Mouse (Mus musculus): Measurements from ENCODE around the gene Cd4. TPM values are rescaled to one million over a fixed set of nuclear protein-coding genes. Genes with fewer than 3 reads are reported as not detected.

Cd4 gene
- total and polyA plus RNA-seq, 3 experiments = 0.26 to 1.6 (median 0.34) TPM

DNA sequence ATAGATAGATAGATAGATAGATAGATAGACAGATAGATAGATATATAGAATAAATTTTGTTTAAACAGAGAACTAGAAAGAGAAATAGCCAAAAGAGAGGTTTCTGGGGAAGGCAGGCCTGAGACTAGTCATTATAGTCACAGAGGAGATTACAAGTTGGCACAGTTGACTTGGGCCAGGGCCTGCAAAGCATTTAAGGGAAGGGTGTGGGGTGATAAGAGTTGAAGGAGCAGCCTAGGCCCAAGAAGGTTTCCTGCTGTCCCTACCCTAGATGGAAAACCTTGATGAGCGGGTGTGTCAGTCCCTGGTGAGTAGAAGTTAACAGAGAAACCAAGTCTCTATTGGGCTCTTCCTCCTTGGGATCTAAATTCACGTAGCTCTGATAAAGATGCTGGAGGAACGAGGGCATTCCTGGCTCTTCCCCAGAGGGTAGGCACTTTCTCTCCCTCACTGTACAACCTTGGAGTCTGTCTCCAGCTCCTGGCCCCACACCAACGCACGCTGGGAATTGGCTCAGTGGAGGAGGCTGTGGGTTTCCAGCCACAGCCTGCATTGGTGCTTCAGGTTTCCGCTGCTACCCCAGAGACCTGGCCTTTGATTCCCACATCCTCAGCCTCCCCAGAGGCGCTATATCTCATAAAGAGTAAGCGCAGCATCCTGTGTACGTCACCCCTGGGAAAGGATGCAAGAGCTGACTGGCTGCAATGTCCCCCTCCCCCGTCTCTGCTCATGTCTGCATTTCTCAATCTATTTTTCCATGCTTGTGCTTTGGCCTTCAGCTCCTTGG lies 3.1 kb downstream of the Cd4 start:
- Histone ChIP-seq H3K4me1 (ENCODE audit: control insufficient read depth in 1 of 2, insufficient read depth in 2 of 2) (peaks cover 2 to 4% of the 10 kb centered on the region in 2 experiments; a peak in 3 of 4 replicates), H3K9ac (ENCODE audit: insufficient read depth, low read depth) (no peak overlapping the region), H3K9me3 (replicated peaks; ENCODE audit: low read length) (peaks cover 3% of the 10 kb centered on the region), H3K36me3 (replicated peaks in 1 of 2; ENCODE audit: control insufficient read depth in 1 of 2, insufficient read depth in 1 of 2, low read length in 1 of 2) (no peaks in the 10 kb centered on the region), H3K4me3 (replicated peaks in 1 of 3; ENCODE audit: low read depth in 2 of 3, low read length in 2 of 3, poor library complexity in 1 of 3) (no peak overlapping the region), H3K27me3 (replicated peaks) (no peaks in the 10 kb centered on the region), H3K79me2 (replicated peaks; ENCODE audit: control insufficient read depth, extremely low read depth, insufficient read depth, poor library complexity, severe bottlenecking) (no peaks in the 10 kb centered on the region), H3K27ac (ENCODE audit: insufficient read depth, low read depth) (no peak overlapping the region), H3K4me2 (ENCODE audit: insufficient read depth, low read depth, poor library complexity, severe bottlenecking) (no peak overlapping the region)
- TF ChIP-seq POLR2A (IDR thresholded peaks at IDR 0.05; ENCODE audit: low read depth, low read length) = no peak
- TF ChIP-seq ELF1 (IDR thresholded peaks at IDR 0.05; ENCODE audit: low read depth, low read length) = no peak
- no peak for TF ChIP-seq HCFC1 (IDR thresholded peaks at IDR 0.05; ENCODE audit: low read depth, low read length)
- no peak for TF ChIP-seq NRF1 (IDR thresholded peaks at IDR 0.05; ENCODE audit: low read depth, low read length)
- no peak for TF ChIP-seq MAX (IDR thresholded peaks at IDR 0.05; ENCODE audit: low read length)
- TF ChIP-seq EP300 (IDR thresholded peaks at IDR 0.05; ENCODE audit: low read length) = no peak
- no peak for TF ChIP-seq SMC3 (IDR thresholded peaks at IDR 0.05; ENCODE audit: low read depth, low read length)
- no peak for TF ChIP-seq POLR2AphosphoS2 (IDR thresholded peaks at IDR 0.05; ENCODE audit: low read depth, low read length)
- no peak for TF ChIP-seq JUND (conservative IDR thresholded peaks at IDR 0.05; ENCODE audit: low read depth, low read length)
- no peak for TF ChIP-seq SIN3A (IDR thresholded peaks at IDR 0.05; ENCODE audit: low read length)
- no peak for TF ChIP-seq ZKSCAN1 (IDR thresholded peaks at IDR 0.05; ENCODE audit: borderline replicate concordance, low read depth, low read length)
- dilution Hi-C loops (cut with MboI; ENCODE audit: extremely low pct_ligation_motif_present, extremely low pct_unique_long_range_greater_than_20kb, low sequenced_read_pairs) (no loop called here), in situ Hi-C loops (cut with MboI; ENCODE audit: low pct_ligation_motif_present, low pct_unique_long_range_greater_than_20kb, low sequenced_read_pairs) (no loop called here)
- no peak for DNase-seq (ENCODE audit: extremely low read depth)

DNA sequence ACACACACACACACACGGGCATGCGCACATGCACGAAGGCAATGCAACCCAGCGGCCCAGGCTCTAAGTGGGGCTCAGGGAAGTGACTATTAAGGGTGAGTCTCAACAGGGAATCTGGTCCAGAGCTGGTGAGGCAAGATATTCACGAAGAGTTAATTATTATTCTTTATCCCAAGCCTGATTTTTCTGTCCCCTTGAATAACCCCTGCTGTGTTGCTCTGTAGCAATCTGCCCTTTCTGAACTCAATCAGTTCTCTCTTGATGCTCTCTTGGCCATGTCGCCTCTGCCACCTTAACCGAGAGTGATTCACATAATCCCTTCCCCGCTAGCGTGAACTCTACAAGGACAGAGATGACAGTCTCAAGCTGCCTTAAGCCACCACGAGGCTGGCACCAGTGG lies 4.7 kb downstream of the Cd4 start:
- Histone ChIP-seq H3K27me3 (replicated peaks) (no peaks in the 10 kb centered on the region), H3K4me2 (ENCODE audit: insufficient read depth, low read depth, poor library complexity, severe bottlenecking) (no peak overlapping the region), H3K27ac (ENCODE audit: insufficient read depth, low read depth) (no peak overlapping the region), H3K79me2 (replicated peaks; ENCODE audit: control insufficient read depth, extremely low read depth, insufficient read depth, poor library complexity, severe bottlenecking) (no peaks in the 10 kb centered on the region), H3K36me3 (replicated peaks in 1 of 2; ENCODE audit: control insufficient read depth in 1 of 2, insufficient read depth in 1 of 2, low read length in 1 of 2) (no peaks in the 10 kb centered on the region), H3K9ac (ENCODE audit: insufficient read depth, low read depth) (no peak overlapping the region), H3K9me3 (replicated peaks; ENCODE audit: low read length) (no peaks in the 10 kb centered on the region), H3K4me1 (ENCODE audit: control insufficient read depth in 1 of 2, insufficient read depth in 2 of 2) (peaks cover 2 to 11% of the 10 kb centered on the region in 2 experiments; a peak in 2 of 4 replicates), H3K4me3 (replicated peaks in 1 of 3; ENCODE audit: low read depth in 2 of 3, low read length in 2 of 3, poor library complexity in 1 of 3) (no peak overlapping the region)
- TF ChIP-seq EP300 (IDR thresholded peaks at IDR 0.05; ENCODE audit: low read length) (no peak), IRF4 (IDR thresholded peaks at IDR 0.05; ENCODE audit: low read depth, low read length) (no peak), MAFK (IDR thresholded peaks at IDR 0.05; ENCODE audit: insufficient replicate concordance, low read length) (no peak), ETS1 (conservative IDR thresholded peaks at IDR 0.05; ENCODE audit: low read depth, low read length) (no peak), NELFE (IDR thresholded peaks at IDR 0.05; ENCODE audit: low read depth, low read length) (no peak), JUN (IDR thresholded peaks at IDR 0.05; ENCODE audit: insufficient read depth, low read depth, low read length) (no peak), RAD21 (IDR thresholded peaks at IDR 0.05; ENCODE audit: low read depth, low read length) (no peak)
- in situ Hi-C loops (cut with MboI; ENCODE audit: low pct_ligation_motif_present, low pct_unique_long_range_greater_than_20kb, low sequenced_read_pairs) = no loop called here
- dilution Hi-C loops (cut with MboI; ENCODE audit: extremely low pct_ligation_motif_present, extremely low pct_unique_long_range_greater_than_20kb, low sequenced_read_pairs) = no loop called here
- DNase-seq (ENCODE audit: extremely low read depth) = no peak
